Mouse (Mus musculus) forebrain, embryonic 11.5 days (tissue): Measurements from ENCODE around the gene Clec4a4. TPM values are rescaled to one million over a fixed set of nuclear protein-coding genes. Genes with fewer than 3 reads are reported as not detected.
"Not testable (repeated sequence)": the region's sequence is repeated elsewhere in the genome, so short reads cannot be mapped to it uniquely, and the experiment has no call there.

Experiments
- ATAC-seq: fragments of 200-750 bp; cut with Nextera tagmentation; replicated peaks from 2 replicates; pipeline ENCODE4 v1.8.0; 2017; ENCODE audit warnings: moderate TSS enrichment; ENCODE audit not compliant: low FRiP score
- DNase-seq: peaks from one replicate; pipeline ENCODE4 v3.0.0-alpha.2; 2017; ENCODE audit warnings: low spot score
- H3K27ac ChIP-seq: fragments of 300-500 bp; sonication (generic); 2 replicates; pipeline ENCODE4 v1.5.1; 2014; ENCODE audit warnings: low read depth, low read length
- H3K27me3 ChIP-seq: fragments of 300-500 bp; sonication (generic); 2 replicates; pipeline ENCODE4 v1.6.1; 2014; ENCODE audit warnings: mild to moderate bottlenecking, low read length, mixed read lengths; ENCODE audit not compliant: control insufficient read depth, insufficient read depth
- H3K36me3 ChIP-seq: fragments of 300-500 bp; sonication (generic); 2 replicates; pipeline ENCODE4 v1.6.1; 2014; ENCODE audit warnings: mild to moderate bottlenecking, low read length, moderate library complexity, mixed read lengths; ENCODE audit not compliant: control insufficient read depth, insufficient read depth
- H3K4me1 ChIP-seq: fragments of 300-500 bp; sonication (generic); replicated peaks from 2 replicates; pipeline ENCODE4 v1.6.1; 2014; ENCODE audit warnings: low read length, mixed read lengths; ENCODE audit not compliant: control insufficient read depth, insufficient read depth
- H3K4me2 ChIP-seq: fragments of 300-500 bp; sonication (generic); 2 replicates; pipeline ENCODE4 v1.6.1; 2014; ENCODE audit warnings: low read depth, mild to moderate bottlenecking, low read length, moderate library complexity, mixed read lengths; ENCODE audit not compliant: severe bottlenecking
- H3K4me3 ChIP-seq: fragments of 300-500 bp; sonication (generic); 2 replicates; pipeline ENCODE4 v1.5.1; 2014; ENCODE audit warnings: low read depth, low read length
- H3K9ac ChIP-seq: fragments of 300-500 bp; sonication (generic); 2 replicates; pipeline ENCODE4 v1.6.1; 2014; ENCODE audit warnings: low read length
- H3K9me3 ChIP-seq: fragments of 300-500 bp; sonication (generic); 2 replicates; pipeline ENCODE4 v1.6.1; 2016; ENCODE audit warnings: low read length, mixed read lengths; ENCODE audit not compliant: control insufficient read depth
- WGBS: fragments of 180-500 bp; shearing (Covaris S2); extraction: QIAGEN DNeasy Blood & Tissue Kit; methylation state at CpG from one replicate; pipeline ENCODE4 v1.1.7; 2014; 5-methylcytosine and 5-hydroxymethylcytosine counted together
- polyA plus RNA-seq: library from polyadenylated mRNA; unstranded; fragments of >200 nt; fragmentation: Nextera tagmentation; extraction: Ambion mirVana; gene quantifications from 2 replicates; pipeline ENCODE4 v1.2.1, GENCODE M21; 2014

Clec4a4 gene
- polyA plus RNA-seq = not detected in 2 replicates

GRCm38 (mm10) chr6:122989876-122990437 lies at the start of gene Clec4a4:
TSS of gene Clec4a4 (plus strand) at chr6:122990367.
- Histone ChIP-seq H3K9me3 (peaks cover 2% of the 10 kb centered on the region; the same call in 1 of the 2 replicates), H3K36me3 (no peaks in the 10 kb centered on the region), H3K27ac (no peak within 1 kb of the TSS), H3K4me2 (no peak within 1 kb of the TSS), H3K9ac (no peak within 1 kb of the TSS), H3K4me1 (no peaks in the 10 kb centered on the region), H3K4me3 (no peak within 1 kb of the TSS), H3K27me3 (no peaks in the 10 kb centered on the region)
- 90% methylated on average over 6 of the region's 6 CpGs for WGBS
- DNase-seq = no peak
- ATAC-seq = no peak

DNA sequence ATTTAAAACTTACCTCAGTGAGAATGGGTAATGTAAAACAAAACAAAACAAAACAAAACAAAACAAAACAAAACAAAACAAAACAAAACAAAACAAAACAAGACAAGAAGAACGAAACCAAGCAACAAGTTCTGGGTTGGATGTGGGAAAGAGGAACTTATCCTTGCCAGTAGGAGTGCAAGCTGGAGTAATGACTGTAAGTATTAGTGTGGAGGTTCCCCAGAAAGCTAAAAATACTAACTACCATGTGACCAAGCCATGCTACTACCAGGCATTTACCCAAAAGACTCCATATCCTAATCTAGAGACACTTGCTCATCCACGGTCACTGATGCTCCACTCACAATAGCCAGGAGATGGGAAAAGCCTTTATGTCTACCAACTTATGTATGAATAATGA lies 43.4 kb upstream of the Clec4a4 start:
- no peak overlapping the region for H3K9ac ChIP-seq
- 85% methylated on average over 2 of the region's 2 CpGs for WGBS
- no peaks in the 10 kb centered on the region for H3K4me1 ChIP-seq
- no peaks in the 10 kb centered on the region for H3K9me3 ChIP-seq
- no peak for ATAC-seq
- no peak overlapping the region for H3K27ac ChIP-seq
- no peak for DNase-seq
- H3K27me3 ChIP-seq = no peaks in the 10 kb centered on the region
- no peak overlapping the region for H3K4me3 ChIP-seq
- H3K4me2 ChIP-seq = no peak overlapping the region
- no peaks in the 10 kb centered on the region for H3K36me3 ChIP-seq

DNA sequence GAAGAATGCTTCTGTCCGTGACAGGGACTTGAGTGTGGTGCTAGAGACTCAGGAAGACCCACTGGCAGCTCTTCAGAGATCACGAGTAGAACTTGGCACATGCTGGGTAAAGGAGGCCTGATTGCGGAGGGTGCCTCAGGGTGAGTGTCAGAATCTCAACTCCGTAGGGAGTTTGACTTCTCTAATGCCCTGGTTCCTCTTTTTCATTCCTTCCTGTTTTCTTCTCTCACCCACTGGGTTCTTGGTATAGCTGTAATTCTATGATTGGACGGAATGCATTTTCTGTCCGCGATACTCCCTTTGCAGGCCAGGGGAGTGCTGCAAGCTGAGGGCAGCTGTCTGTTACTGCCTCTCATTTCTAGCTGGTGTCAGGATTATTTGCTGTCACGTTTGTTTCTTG lies 37.8 kb upstream of the Clec4a4 start, which contains the start of gene Clec4a3:
Gene Clec4a3, plus strand, starts transcription at position 115 of the 400 bp plus-strand sequence.
- Histone ChIP-seq H3K4me2 (no peak within 1 kb of the TSS), H3K9ac (no peak within 1 kb of the TSS), H3K27ac (no peak within 1 kb of the TSS), H3K4me3 (no peak within 1 kb of the TSS), H3K9me3 (no peaks in the 10 kb centered on the region), H3K27me3 (no peaks in the 10 kb centered on the region), H3K36me3 (no peaks in the 10 kb centered on the region), H3K4me1 (no peaks in the 10 kb centered on the region)
- WGBS = 89% methylated on average over 8 of the region's 8 CpGs
- no peak for ATAC-seq
- DNase-seq = no peak

GRCm38 (mm10) chr6:122964562-122964961 lies 25.6 kb upstream of the Clec4a4 start:
- no peak overlapping the region for H3K9ac ChIP-seq
- no peak overlapping the region for H3K4me3 ChIP-seq
- WGBS = 76% methylated on average over 2 of the region's 2 CpGs
- ATAC-seq = no peak
- no peaks in the 10 kb centered on the region for H3K4me1 ChIP-seq
- no peak overlapping the region for H3K27ac ChIP-seq
- no peaks in the 10 kb centered on the region for H3K36me3 ChIP-seq
- no peak overlapping the region for H3K4me2 ChIP-seq
- H3K9me3 ChIP-seq = no peaks in the 10 kb centered on the region
- no peaks in the 10 kb centered on the region for H3K27me3 ChIP-seq
- DNase-seq = no peak

DNA sequence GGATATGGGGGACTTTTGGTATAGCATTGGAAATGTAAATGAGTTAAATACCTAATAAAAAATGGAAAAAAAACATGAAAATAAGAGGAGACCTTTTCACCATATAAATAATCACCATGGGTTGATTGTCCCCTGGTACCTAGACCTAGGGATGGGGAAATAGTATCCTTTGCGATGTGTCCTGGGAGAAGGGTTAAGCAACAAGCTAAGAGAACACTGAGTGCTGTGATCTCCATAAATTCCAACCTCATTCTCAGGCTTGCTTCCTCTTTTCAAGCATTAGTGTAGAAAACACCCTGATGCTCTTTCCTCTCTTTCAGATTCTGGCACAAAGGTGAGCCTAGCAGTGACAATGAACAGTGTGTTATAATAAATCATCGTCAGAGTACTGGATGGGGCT lies 21.1 kb upstream of the Clec4a4 start:
- WGBS = 91% methylated on average over 2 of the region's 2 CpGs
- no peak overlapping the region for H3K27ac ChIP-seq
- H3K9ac ChIP-seq = no peak overlapping the region
- no peaks in the 10 kb centered on the region for H3K36me3 ChIP-seq
- DNase-seq (no peak), ATAC-seq (no peak)
- no peaks in the 10 kb centered on the region for H3K4me1 ChIP-seq
- H3K4me3 ChIP-seq = no peak overlapping the region
- H3K9me3 ChIP-seq = no peaks in the 10 kb centered on the region
- no peaks in the 10 kb centered on the region for H3K27me3 ChIP-seq
- H3K4me2 ChIP-seq = no peak overlapping the region

- DNase-seq, ATAC-seq, H3K9ac ChIP-seq, H3K4me3 ChIP-seq, H3K4me2 ChIP-seq, H3K4me1 ChIP-seq, H3K27me3 ChIP-seq, H3K9me3 ChIP-seq, H3K36me3 ChIP-seq, H3K27ac ChIP-seq: not testable (repeated sequence)
- 74% methylated on average over 2 of the region's 2 CpGs for WGBS
Observed at GRCm38 (mm10) chr6:123004696-123005095, 14.5 kb downstream of the Clec4a4 start.

DNA sequence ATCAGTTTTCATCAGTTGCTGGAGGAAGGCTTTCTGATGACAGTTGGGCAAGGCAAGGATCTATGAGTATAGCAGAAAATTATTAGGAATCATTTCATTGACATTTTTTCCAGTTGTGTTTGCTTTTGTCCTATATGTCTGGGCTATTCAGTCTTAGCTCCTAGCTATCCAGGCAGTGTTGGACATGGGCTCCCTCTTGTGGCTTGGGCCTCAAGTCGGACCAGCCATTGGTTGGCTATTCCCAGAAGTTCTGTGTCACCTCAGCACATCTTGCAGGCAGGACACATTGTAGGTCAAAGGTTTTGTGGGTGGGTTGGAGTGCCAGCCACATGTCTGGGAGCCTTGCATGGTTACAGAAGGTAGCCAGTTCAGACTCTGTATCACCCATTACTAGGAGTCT lies 15.4 kb downstream of the Clec4a4 start:
- Histone ChIP-seq H3K4me3 (no peak overlapping the region), H3K4me2 (no peak overlapping the region), H3K36me3 (no peaks in the 10 kb centered on the region), H3K9me3 (no peaks in the 10 kb centered on the region), H3K27ac (no peak overlapping the region), H3K4me1 (no peaks in the 10 kb centered on the region), H3K27me3 (no peaks in the 10 kb centered on the region), H3K9ac (no peak overlapping the region)
- DNase-seq = no peak
- no peak for ATAC-seq
- 65% methylated on average over 1 of the region's 1 CpGs for WGBS

DNA sequence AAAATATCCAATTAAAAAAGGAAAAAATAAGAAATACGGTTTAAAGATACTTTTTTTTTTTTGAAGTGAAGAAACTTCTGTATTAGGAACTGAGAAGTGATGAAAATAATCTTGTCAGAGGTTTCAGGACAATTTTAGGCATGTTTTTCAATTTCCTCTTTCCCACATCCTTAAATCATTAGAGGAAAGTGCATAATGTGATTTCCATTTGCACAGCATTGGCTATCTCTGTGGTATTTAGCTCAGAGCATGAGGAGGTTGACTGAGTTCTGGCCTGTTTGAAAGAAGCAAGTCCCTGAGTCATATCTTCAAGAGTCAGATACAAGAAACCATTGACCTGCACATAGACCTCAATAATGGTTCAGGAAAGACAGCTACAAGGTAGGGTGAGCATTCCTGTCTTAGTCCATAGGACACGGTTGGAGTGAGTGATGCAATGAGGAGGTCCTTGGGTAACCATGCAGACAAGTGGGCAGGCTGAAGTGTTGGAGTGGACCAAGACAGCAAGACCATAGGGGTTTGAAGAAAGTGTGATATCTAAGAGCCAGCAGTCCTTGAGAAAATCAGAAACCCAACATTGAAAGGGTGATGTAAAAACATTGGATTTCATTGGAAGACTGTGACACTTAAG lies 59.7 kb downstream of the Clec4a4 start, which contains the start of gene Clec4b1:
Gene Clec4b1, plus strand, starts transcription at position 221 of the 631 bp plus-strand sequence.
- Histone ChIP-seq H3K27me3 (no peaks in the 10 kb centered on the region), H3K36me3 (no peaks in the 10 kb centered on the region), H3K9me3 (no peaks in the 10 kb centered on the region; the same call in 1 of the 2 replicates), H3K9ac (no peak within 1 kb of the TSS), H3K4me1 (no peaks in the 10 kb centered on the region), H3K27ac (no peak within 1 kb of the TSS), H3K4me2 (no peak within 1 kb of the TSS), H3K4me3 (no peak within 1 kb of the TSS)
- no peak for ATAC-seq
- WGBS = 77% methylated on average over 2 of the region's 2 CpGs
- no peak for DNase-seq
